Mouse (Mus musculus): ENCODE results near the gene Cxcl2.

Gene Cxcl2

GRCm38 (mm10) chr5:90897429-90897828, 6.2 kb upstream of the Cxcl2 start:
- no peak for DNase-seq

- no peak for DNase-seq
Measured at GRCm38 (mm10) chr5:90899308-90899707, 4.4 kb upstream of the Cxcl2 start.

GRCm38 (mm10) chr5:90900147-90900546, 3.5 kb upstream of the Cxcl2 start:
- peak; percentile 71 to 79 for DNase-seq

- no peak for DNase-seq
Measured at GRCm38 (mm10) chr5:90900688-90901087, 3.0 kb upstream of the Cxcl2 start.

- DNase-seq, result peak; percentile 35 to 40
Measured at GRCm38 (mm10) chr5:90902380-90903260, 1.1 kb upstream of the Cxcl2 start.

GRCm38 (mm10) chr5:90908983-90909382, 5.3 kb downstream of the Cxcl2 start:
- DNase-seq, result peak; percentile 64 to 85

- no peak for DNase-seq
Measured at GRCm38 (mm10) chr5:90919495-90919894, 15.8 kb downstream of the Cxcl2 start.

- peak in 1 of 2 experiments; percentile 38 for DNase-seq
Measured at GRCm38 (mm10) chr5:90922958-90923357, 19.3 kb downstream of the Cxcl2 start.

GRCm38 (mm10) chr5:90930546-90930945, 26.9 kb downstream of the Cxcl2 start:
- no peak for DNase-seq

- peak; percentile 82 to 90 for DNase-seq
Measured at GRCm38 (mm10) chr5:90930971-90931851, 27.5 kb downstream of the Cxcl2 start, which contains the start of gene Mthfd2l. Gene Mthfd2l, plus strand, starts transcription at chr5:90931117.

- DNase-seq, result no peak
Measured at GRCm38 (mm10) chr5:90931911-90932310, 28.2 kb downstream of the Cxcl2 start.

GRCm38 (mm10) chr5:90936706-90937105, 33.0 kb downstream of the Cxcl2 start:
- no peak for DNase-seq

- no peak for DNase-seq
Measured at GRCm38 (mm10) chr5:90945453-90945852, 41.8 kb downstream of the Cxcl2 start.

- no peak for DNase-seq
Measured at GRCm38 (mm10) chr5:90949499-90949898, 45.8 kb downstream of the Cxcl2 start.

- DNase-seq, result peak in 1 of 2 experiments; percentile 66
Measured at GRCm38 (mm10) chr5:90951475-90951874, 47.8 kb downstream of the Cxcl2 start.

GRCm38 (mm10) chr5:90952731-90953481, 49.2 kb downstream of the Cxcl2 start:
- DNase-seq, result no peak

Measured in kidney, postnatal 25 days (tissue).